Mouse (Mus musculus): ENCODE results near the gene Otos. TPM values are rescaled to one million over a fixed set of nuclear protein-coding genes. Genes with fewer than 3 reads are reported as not detected.

Gene Otos
- total RNA-seq, 1 experiment, result not detected

- peaks cover 12% of the 10 kb centered on the region for H3K36me3 ChIP-seq (ENCODE audit: control insufficient read depth, insufficient read depth, low read length, poor library complexity, severe bottlenecking)
- H3K4me1 ChIP-seq (ENCODE audit: control insufficient read depth in 2 of 2, insufficient read depth in 2 of 2, low read length in 2 of 2, poor library complexity in 1 of 2), result no peaks in the 10 kb centered on the region
- no peak overlapping the region for H3K27ac ChIP-seq (ENCODE audit: insufficient read depth, low read depth, low read length, poor library complexity, severe bottlenecking)
- DNase-seq (ENCODE audit: low read depth, low spot score), result no peak
- no peak overlapping the region for H3K9ac ChIP-seq (ENCODE audit: insufficient read depth, low read depth, low read length, poor library complexity, severe bottlenecking)
- TF ChIP-seq ZNF384 (IDR thresholded peaks at IDR 0.05; ENCODE audit: low read depth, low read length) (no peak), ZC3H11A (IDR thresholded peaks at IDR 0.05; ENCODE audit: borderline replicate concordance, low read depth, low read length) (no peak), HCFC1 (IDR thresholded peaks at IDR 0.05; ENCODE audit: borderline replicate concordance, insufficient read depth, low read length) (no peak), CHD2 (IDR thresholded peaks at IDR 0.05; ENCODE audit: low read depth, low read length) (no peak), MAFK (IDR thresholded peaks at IDR 0.05; ENCODE audit: insufficient read depth, low read depth, low read length) (no peak)
- H3K4me3 ChIP-seq (ENCODE audit: insufficient read depth in 1 of 2, low read depth in 1 of 2, low read length in 2 of 2, poor library complexity in 1 of 2, severe bottlenecking in 1 of 2), result no peak overlapping the region
- in situ Hi-C loops (cut with MboI; ENCODE audit: low sequenced_read_pairs in 2 of 2, unreplicated experiment in 2 of 2), result no loop called here
- H3K9me3 ChIP-seq (ENCODE audit: control insufficient read depth, insufficient read depth, low read depth, low read length), result no peaks in the 10 kb centered on the region
These were observed 14.1 kb downstream of the Otos start for GRCm38 (mm10) chr1:92634569-92634968.

GRCm38 (mm10) chr1:92633726-92634125 is 14.9 kb downstream of the Otos start:
- H3K9ac ChIP-seq (ENCODE audit: insufficient read depth, low read depth, low read length, poor library complexity, severe bottlenecking), result no peak overlapping the region
- no peaks in the 10 kb centered on the region for H3K9me3 ChIP-seq (ENCODE audit: control insufficient read depth, insufficient read depth, low read depth, low read length)
- H3K4me1 ChIP-seq (ENCODE audit: control insufficient read depth in 2 of 2, insufficient read depth in 2 of 2, low read length in 2 of 2, poor library complexity in 1 of 2), result no peaks in the 10 kb centered on the region
- no peak overlapping the region for H3K4me3 ChIP-seq (ENCODE audit: insufficient read depth in 1 of 2, low read depth in 1 of 2, low read length in 2 of 2, poor library complexity in 1 of 2, severe bottlenecking in 1 of 2)
- no peak for DNase-seq (ENCODE audit: low read depth, low spot score)
- no peak overlapping the region for H3K27ac ChIP-seq (ENCODE audit: insufficient read depth, low read depth, low read length, poor library complexity, severe bottlenecking)
- in situ Hi-C loops (cut with MboI; ENCODE audit: low sequenced_read_pairs in 2 of 2, unreplicated experiment in 2 of 2), result no loop called here
- H3K36me3 ChIP-seq (ENCODE audit: control insufficient read depth, insufficient read depth, low read length, poor library complexity, severe bottlenecking), result peaks cover 12% of the 10 kb centered on the region
- TF ChIP-seq HCFC1 (IDR thresholded peaks at IDR 0.05; ENCODE audit: borderline replicate concordance, insufficient read depth, low read length) (no peak), CHD2 (IDR thresholded peaks at IDR 0.05; ENCODE audit: low read depth, low read length) (no peak), ZC3H11A (IDR thresholded peaks at IDR 0.05; ENCODE audit: borderline replicate concordance, low read depth, low read length) (no peak), MAFK (IDR thresholded peaks at IDR 0.05; ENCODE audit: insufficient read depth, low read depth, low read length) (no peak), ZNF384 (IDR thresholded peaks at IDR 0.05; ENCODE audit: low read depth, low read length) (no peak)

GRCm38 (mm10) chr1:92632948-92633347 is 15.7 kb downstream of the Otos start:
- no peak overlapping the region for H3K4me3 ChIP-seq (ENCODE audit: insufficient read depth in 1 of 2, low read depth in 1 of 2, low read length in 2 of 2, poor library complexity in 1 of 2, severe bottlenecking in 1 of 2)
- no peak for TF ChIP-seq ZC3H11A (IDR thresholded peaks at IDR 0.05; ENCODE audit: borderline replicate concordance, low read depth, low read length)
- no peak for TF ChIP-seq HCFC1 (IDR thresholded peaks at IDR 0.05; ENCODE audit: borderline replicate concordance, insufficient read depth, low read length)
- TF ChIP-seq MAFK (IDR thresholded peaks at IDR 0.05; ENCODE audit: insufficient read depth, low read depth, low read length), result no peak
- TF ChIP-seq ZNF384 (IDR thresholded peaks at IDR 0.05; ENCODE audit: low read depth, low read length), result no peak
- no peak for TF ChIP-seq CHD2 (IDR thresholded peaks at IDR 0.05; ENCODE audit: low read depth, low read length)
- no peak overlapping the region for H3K9ac ChIP-seq (ENCODE audit: insufficient read depth, low read depth, low read length, poor library complexity, severe bottlenecking)
- no peak for DNase-seq (ENCODE audit: low read depth, low spot score)
- no peaks in the 10 kb centered on the region for H3K9me3 ChIP-seq (ENCODE audit: control insufficient read depth, insufficient read depth, low read depth, low read length)
- peaks cover 10% of the 10 kb centered on the region for H3K36me3 ChIP-seq (ENCODE audit: control insufficient read depth, insufficient read depth, low read length, poor library complexity, severe bottlenecking)
- in situ Hi-C loops (cut with MboI; ENCODE audit: low sequenced_read_pairs in 2 of 2, unreplicated experiment in 2 of 2), result no loop called here
- H3K4me1 ChIP-seq (ENCODE audit: control insufficient read depth in 2 of 2, insufficient read depth in 2 of 2, low read length in 2 of 2, poor library complexity in 1 of 2), result no peaks in the 10 kb centered on the region
- no peak overlapping the region for H3K27ac ChIP-seq (ENCODE audit: insufficient read depth, low read depth, low read length, poor library complexity, severe bottlenecking)

GRCm38 (mm10) chr1:92632196-92632595 is 16.4 kb downstream of the Otos start:
- no peaks in the 10 kb centered on the region for H3K9me3 ChIP-seq (ENCODE audit: control insufficient read depth, insufficient read depth, low read depth, low read length)
- TF ChIP-seq ZNF384 (IDR thresholded peaks at IDR 0.05; ENCODE audit: low read depth, low read length) (no peak), CHD2 (IDR thresholded peaks at IDR 0.05; ENCODE audit: low read depth, low read length) (no peak), MAFK (IDR thresholded peaks at IDR 0.05; ENCODE audit: insufficient read depth, low read depth, low read length) (no peak), ZC3H11A (IDR thresholded peaks at IDR 0.05; ENCODE audit: borderline replicate concordance, low read depth, low read length) (no peak), HCFC1 (IDR thresholded peaks at IDR 0.05; ENCODE audit: borderline replicate concordance, insufficient read depth, low read length) (no peak)
- no peaks in the 10 kb centered on the region for H3K4me1 ChIP-seq (ENCODE audit: control insufficient read depth in 2 of 2, insufficient read depth in 2 of 2, low read length in 2 of 2, poor library complexity in 1 of 2)
- DNase-seq (ENCODE audit: low read depth, low spot score), result no peak
- no peak overlapping the region for H3K9ac ChIP-seq (ENCODE audit: insufficient read depth, low read depth, low read length, poor library complexity, severe bottlenecking)
- H3K27ac ChIP-seq (ENCODE audit: insufficient read depth, low read depth, low read length, poor library complexity, severe bottlenecking), result no peak overlapping the region
- H3K36me3 ChIP-seq (ENCODE audit: control insufficient read depth, insufficient read depth, low read length, poor library complexity, severe bottlenecking), result peaks cover 7% of the 10 kb centered on the region
- in situ Hi-C loops (cut with MboI; ENCODE audit: low sequenced_read_pairs in 2 of 2, unreplicated experiment in 2 of 2), result no loop called here
- no peak overlapping the region for H3K4me3 ChIP-seq (ENCODE audit: insufficient read depth in 1 of 2, low read depth in 1 of 2, low read length in 2 of 2, poor library complexity in 1 of 2, severe bottlenecking in 1 of 2)

- H3K27ac ChIP-seq (ENCODE audit: insufficient read depth, low read depth, low read length, poor library complexity, severe bottlenecking), result no peak overlapping the region
- TF ChIP-seq ZC3H11A (IDR thresholded peaks at IDR 0.05; ENCODE audit: borderline replicate concordance, low read depth, low read length) (no peak), MAFK (IDR thresholded peaks at IDR 0.05; ENCODE audit: insufficient read depth, low read depth, low read length) (no peak), ZNF384 (IDR thresholded peaks at IDR 0.05; ENCODE audit: low read depth, low read length) (no peak), CHD2 (IDR thresholded peaks at IDR 0.05; ENCODE audit: low read depth, low read length) (no peak), HCFC1 (IDR thresholded peaks at IDR 0.05; ENCODE audit: borderline replicate concordance, insufficient read depth, low read length) (no peak)
- no peak overlapping the region for H3K4me3 ChIP-seq (ENCODE audit: insufficient read depth in 1 of 2, low read depth in 1 of 2, low read length in 2 of 2, poor library complexity in 1 of 2, severe bottlenecking in 1 of 2)
- H3K9me3 ChIP-seq (ENCODE audit: control insufficient read depth, insufficient read depth, low read depth, low read length), result no peaks in the 10 kb centered on the region
- in situ Hi-C loops (cut with MboI; ENCODE audit: low sequenced_read_pairs in 2 of 2, unreplicated experiment in 2 of 2), result no loop called here
- H3K36me3 ChIP-seq (ENCODE audit: control insufficient read depth, insufficient read depth, low read length, poor library complexity, severe bottlenecking), result no peaks in the 10 kb centered on the region
- no peak for DNase-seq (ENCODE audit: low read depth, low spot score)
- H3K4me1 ChIP-seq (ENCODE audit: control insufficient read depth in 2 of 2, insufficient read depth in 2 of 2, low read length in 2 of 2, poor library complexity in 1 of 2), result no peaks in the 10 kb centered on the region
- H3K9ac ChIP-seq (ENCODE audit: insufficient read depth, low read depth, low read length, poor library complexity, severe bottlenecking), result no peak overlapping the region
These were observed 20.4 kb downstream of the Otos start for GRCm38 (mm10) chr1:92628227-92628626.
